Mouse (Mus musculus): ENCODE data around the gene Parvb.

DNA sequence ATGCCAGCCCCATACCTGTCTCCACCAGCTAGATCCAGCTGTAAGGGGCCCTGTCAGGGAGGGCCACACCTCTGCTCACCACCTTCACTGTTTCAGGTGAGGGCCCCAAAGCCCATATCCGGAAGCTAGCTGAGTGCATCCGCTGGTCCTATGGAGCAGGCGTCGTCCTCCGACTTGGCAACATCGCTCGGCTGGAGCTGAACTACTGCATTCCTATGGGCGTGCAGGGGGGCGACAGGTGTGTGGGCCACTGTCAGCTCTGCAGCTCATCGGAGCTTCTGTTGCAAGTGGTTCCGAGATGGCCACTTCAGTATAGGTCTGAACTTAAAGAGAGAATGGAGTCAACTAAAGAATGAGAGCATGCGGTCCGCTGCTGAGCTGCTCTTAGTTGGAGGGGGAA is 20.9 kb upstream of the Parvb start:
- TF ChIP-seq CTCF (conservative IDR thresholded peaks at IDR 0.05; ENCODE audit: low read length) (no peak), NANOG (IDR thresholded peaks at IDR 0.05; ENCODE audit: borderline replicate concordance, low read length) (no peak), POU5F1 (IDR thresholded peaks at IDR 0.05; ENCODE audit: borderline replicate concordance, low read length) (no peak)
